In genomic region chr8:124643540-124644339, GRCm38 (mm10) we compare ENCODE assay signal across 8 mouse cellular contexts. TPM values are rescaled to one million over a fixed set of nuclear protein-coding genes. Genes with fewer than 3 reads are reported as not detected.
DNase-seq lines count a peak whose midpoint lies in the region; ATAC-seq and TF ChIP-seq lines count a peak whose summit lies in the region.

No protein-coding gene starts in this region.

- no peaks in the 10 kb centered on the region for H3K27me3 ChIP-seq in midbrain, embryonic 10.5 days (ENCODE audit: low read depth, poor library complexity, severe bottlenecking)
- no peaks in the 10 kb centered on the region for H3K27me3 ChIP-seq in midbrain, embryonic 11.5 days (ENCODE audit: control insufficient read depth, insufficient read depth, low read length)
- no peaks in the 10 kb centered on the region for H3K27me3 ChIP-seq in forebrain, embryonic 13.5 days
- H3K27me3 ChIP-seq in hindbrain, embryonic 14.5 days (ENCODE audit: control insufficient read depth, insufficient read depth, low read length) = no peaks in the 10 kb centered on the region
- no peaks in the 10 kb centered on the region for H3K27me3 ChIP-seq in myocyte (ENCODE audit: control insufficient read depth, insufficient read depth, insufficient read length)

- no peak for TF ChIP-seq POLR2A in myocyte (IDR thresholded peaks at IDR 0.05; ENCODE audit: insufficient read length, low read depth)

- no peak for ATAC-seq in midbrain, embryonic 11.5 days (ENCODE audit: low FRiP score)
- peak; percentile 81 for ATAC-seq in forebrain, embryonic 13.5 days
- ATAC-seq in hindbrain, embryonic 14.5 days (ENCODE audit: low FRiP score) = peak; percentile 63

- peaks cover 13% of the 10 kb centered on the region for H3K4me1 ChIP-seq in midbrain, embryonic 10.5 days
- H3K4me1 ChIP-seq in midbrain, embryonic 11.5 days (ENCODE audit: control insufficient read depth, insufficient read depth, low read length) = peaks cover 4% of the 10 kb centered on the region
- peaks cover 23% of the 10 kb centered on the region for H3K4me1 ChIP-seq in forebrain, embryonic 13.5 days
- H3K4me1 ChIP-seq in hindbrain, embryonic 14.5 days (replicated peaks; ENCODE audit: control insufficient read depth, insufficient read depth, low read length) = peaks cover 21% of the 10 kb centered on the region

- H3K9ac ChIP-seq in midbrain, embryonic 11.5 days (ENCODE audit: low read length) = no peak overlapping the region
- H3K9ac ChIP-seq in forebrain, embryonic 13.5 days = 0 out of 2 replicates have a peak overlapping the region, but pooled peaks have one; percentile 17
- no peak overlapping the region for H3K9ac ChIP-seq in hindbrain, embryonic 14.5 days

- intact Hi-C loops in left cerebral cortex, postnatal 10 days (cut with DNase I) = no loop called here

- 88% methylated on average over 18 of the region's 18 CpGs for WGBS in midbrain, embryonic 10.5 days
- 81% methylated on average over 18 of the region's 18 CpGs for WGBS in midbrain, embryonic 11.5 days
- WGBS in forebrain, embryonic 13.5 days = 51% methylated on average over 18 of the region's 18 CpGs
- 55% methylated on average over 18 of the region's 18 CpGs for WGBS in hindbrain, embryonic 14.5 days

- peaks cover 48% of the 10 kb centered on the region for H3K79me2 ChIP-seq in myocyte (ENCODE audit: control insufficient read depth, insufficient read depth)

- no peak for DNase-seq in midbrain, embryonic 10.5 days (ENCODE audit: low spot score)
- no peak for DNase-seq in midbrain, embryonic 11.5 days (ENCODE audit: low spot score, missing footprints)
- DNase-seq in hindbrain, embryonic 14.5 days (ENCODE audit: low spot score) = peak; percentile 43
- DNase-seq in left cerebral cortex, postnatal 10 days (ENCODE audit: extremely low spot score in 1 of 2, low spot score in 2 of 2) = peak; percentile 68 to 84
- DNase-seq in T-cell, adult 2 months (ENCODE audit: low spot score) = no peak
- no peak for DNase-seq in spleen, postnatal 10 days (ENCODE audit: low spot score in 2 of 2)

- no peak overlapping the region for H3ac ChIP-seq in myocyte (ENCODE audit: control insufficient read depth, insufficient read length)

- H3K9me3 ChIP-seq in midbrain, embryonic 10.5 days (replicated peaks) = no peaks in the 10 kb centered on the region
- H3K9me3 ChIP-seq in midbrain, embryonic 11.5 days (ENCODE audit: control insufficient read depth, low read length) = no peaks in the 10 kb centered on the region
- H3K9me3 ChIP-seq in forebrain, embryonic 13.5 days (replicated peaks) = no peaks in the 10 kb centered on the region
- no peaks in the 10 kb centered on the region for H3K9me3 ChIP-seq in hindbrain, embryonic 14.5 days (ENCODE audit: control insufficient read depth, low read length)

- peak overlapping the region; percentile 52; the same call in 1 of the 2 replicates for H3K27ac ChIP-seq in midbrain, embryonic 10.5 days (replicated peaks)
- H3K27ac ChIP-seq in midbrain, embryonic 11.5 days (ENCODE audit: low read depth, low read length) = no peak overlapping the region
- peak overlapping the region; percentile 75 for H3K27ac ChIP-seq in forebrain, embryonic 13.5 days
- H3K27ac ChIP-seq in hindbrain, embryonic 14.5 days = peak overlapping the region; percentile 0; the same call in 1 of the 2 replicates

- no peak overlapping the region for H3K4me2 ChIP-seq in midbrain, embryonic 11.5 days
- peak overlapping the region; percentile 16; the same call in 1 of the 2 replicates for H3K4me2 ChIP-seq in forebrain, embryonic 13.5 days
- H3K4me2 ChIP-seq in hindbrain, embryonic 14.5 days (replicated peaks) = 0 out of 2 replicates have a peak overlapping the region, but pooled peaks have one; percentile 3
- peak overlapping the region; percentile 85 for H3K4me2 ChIP-seq in myocyte (ENCODE audit: low read depth)

- peaks cover 31% of the 10 kb centered on the region for H3K36me3 ChIP-seq in midbrain, embryonic 10.5 days
- H3K36me3 ChIP-seq in midbrain, embryonic 11.5 days (ENCODE audit: control insufficient read depth, insufficient read depth, low read length) = no peaks in the 10 kb centered on the region
- H3K36me3 ChIP-seq in forebrain, embryonic 13.5 days (ENCODE audit: poor library complexity, severe bottlenecking) = peaks cover 20% of the 10 kb centered on the region
- peaks cover 12% of the 10 kb centered on the region for H3K36me3 ChIP-seq in hindbrain, embryonic 14.5 days (replicated peaks; ENCODE audit: control insufficient read depth, insufficient read depth)
- peaks cover 9% of the 10 kb centered on the region for H3K36me3 ChIP-seq in myocyte (ENCODE audit: control insufficient read depth, insufficient read depth)

- no peak overlapping the region for H3K4me3 ChIP-seq in midbrain, embryonic 10.5 days
- H3K4me3 ChIP-seq in midbrain, embryonic 11.5 days (ENCODE audit: low read depth, low read length) = no peak overlapping the region
- H3K4me3 ChIP-seq in forebrain, embryonic 13.5 days = no peak overlapping the region
- H3K4me3 ChIP-seq in hindbrain, embryonic 14.5 days (replicated peaks; ENCODE audit: low read length) = no peak overlapping the region
- no peak overlapping the region for H3K4me3 ChIP-seq in myocyte

TF ChIP-seq in myocyte, 11 proteins besides CTCF, POLR2A, EP300 and RAD21:
- TF ChIP-seq TCF3 (IDR thresholded peaks at IDR 0.05; ENCODE audit: insufficient read length, low read depth) (peak; percentile 28), E2F4 (IDR thresholded peaks at IDR 0.05; ENCODE audit: insufficient read depth) (peak; percentile 13), CEBPB (IDR thresholded peaks at IDR 0.05; ENCODE audit: insufficient read depth, poor library complexity, severe bottlenecking) (no peak), USF1 (IDR thresholded peaks at IDR 0.05; ENCODE audit: low read depth) (peak; percentile 10), POLR2AphosphoS2 (IDR thresholded peaks at IDR 0.05; ENCODE audit: insufficient read length, low read depth) (peak; percentile 49), REST (IDR thresholded peaks at IDR 0.05; ENCODE audit: insufficient read depth, insufficient read length) (no peak), MYOD1 (IDR thresholded peaks at IDR 0.05; ENCODE audit: control insufficient read depth in 1 of 3, insufficient read length in 2 of 3, low read depth in 2 of 3) (peak; percentile 45 to 77 (median 64)), TCF12 (IDR thresholded peaks at IDR 0.05; ENCODE audit: insufficient read depth, poor library complexity, severe bottlenecking) (peak; percentile 65), MAX (IDR thresholded peaks at IDR 0.05; ENCODE audit: low read depth) (peak; percentile 4), MYOG (IDR thresholded peaks at IDR 0.05; ENCODE audit: control insufficient read depth in 1 of 3, insufficient read depth in 1 of 3, insufficient read length in 2 of 3, low read depth in 2 of 3) (peak; percentile 2 to 82 (median 23)), SRF (IDR thresholded peaks at IDR 0.05; ENCODE audit: control insufficient read depth, insufficient read length, low read depth) (peak; percentile 7)

RNA-seq across cellular contexts. Expression of gene 2310022B05Rik, which starts 19.4 kb away (rescaled TPM):
- polyA plus RNA-seq in midbrain, embryonic 10.5 days (2016; fragmentation: Nextera tagmentation; extraction: Ambion mirVana) = 17.5 and 17.7 TPM in 2 replicates
- 17.4 and 21.2 TPM in 2 replicates for polyA plus RNA-seq in midbrain, embryonic 11.5 days (2014; fragmentation: Nextera tagmentation; extraction: Ambion mirVana)
- polyA plus RNA-seq in forebrain, embryonic 13.5 days (2015; fragmentation: Nextera tagmentation; extraction: Ambion mirVana) = 18.0 and 19.2 TPM in 2 replicates
- polyA plus RNA-seq in hindbrain, embryonic 14.5 days (2014; fragmentation: Nextera tagmentation; extraction: Ambion mirVana) = 26.6 and 27.3 TPM in 2 replicates
- 10 to 100 TPM; 55.2 to 64.5 TPM for total RNA-seq in left cerebral cortex, postnatal 10 days (2021)
- polyA plus RNA-seq in myocyte (2012; fragmentation: generic; extraction: Trizol) = 102 TPM

Comparison
In these comparisons a context has a peak if more than half of its experiments do, and no peak if none do; other contexts are left out.
1. DNase-seq: peak in hindbrain, embryonic 14.5 days (single experiment) and left cerebral cortex, postnatal 10 days (2 of 2); none in midbrain, embryonic 10.5 days (single experiment), midbrain, embryonic 11.5 days (single experiment), T-cell, adult 2 months (single experiment) and spleen, postnatal 10 days (0 of 2).